Mouse (Mus musculus): ENCODE measurements around the gene Abcc9. TPM values are rescaled to one million over a fixed set of nuclear protein-coding genes. Genes with fewer than 3 reads are reported as not detected.

Gene Abcc9
- polyA plus RNA-seq, 1 experiment from 2014 or later: not detected

DNA sequence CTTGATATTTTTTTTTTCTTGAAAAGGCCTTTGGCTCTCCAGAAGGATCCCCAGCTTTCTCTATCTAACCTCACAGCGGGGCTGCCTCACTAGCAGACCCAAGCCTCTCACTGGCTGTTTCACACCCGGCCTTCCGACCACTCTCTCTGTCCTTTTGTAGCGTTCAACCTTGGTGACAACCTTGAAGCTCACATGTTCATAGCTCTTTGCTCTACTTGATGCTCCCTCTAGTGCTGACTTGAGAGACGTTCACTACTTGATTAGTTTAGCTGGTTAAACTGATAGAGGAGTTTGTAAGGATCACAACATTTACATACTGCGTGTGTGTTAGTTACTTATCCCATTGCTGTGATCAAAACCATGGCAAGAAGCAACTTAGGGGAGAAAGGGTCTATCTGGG lies 18.5 kb upstream of the Abcc9 start:
- H3K4me3 ChIP-seq (ENCODE audit: inconsistent target): no peak overlapping the region
- H3K36me3 ChIP-seq (ENCODE audit: inconsistent target): no peaks in the 10 kb centered on the region
- no peaks in the 10 kb centered on the region for H3K79me2 ChIP-seq (ENCODE audit: inconsistent target)
- no peak overlapping the region for H3K27ac ChIP-seq
- 76% methylated on average over 6 of the region's 6 CpGs for WGBS (ENCODE audit: missing documents)

DNA sequence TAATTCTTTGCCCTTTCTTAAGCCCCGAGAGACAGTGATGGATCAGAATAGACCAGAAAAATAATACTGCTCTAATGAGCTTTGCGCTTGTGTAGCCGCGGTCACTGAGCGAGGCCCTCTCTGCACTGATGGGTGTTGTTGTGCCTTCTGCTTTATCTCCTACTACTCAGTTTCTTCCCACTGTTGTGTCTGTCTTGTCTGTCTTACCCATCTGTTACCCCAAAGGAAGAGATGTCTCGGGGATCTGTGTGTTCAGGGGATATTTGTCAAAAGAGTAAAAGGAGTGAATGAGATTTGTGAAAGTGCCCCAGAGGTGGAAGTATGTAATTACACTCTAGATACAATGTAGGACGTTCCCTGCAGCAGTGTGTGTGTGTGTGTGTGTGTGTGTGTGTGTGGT lies 16.1 kb upstream of the Abcc9 start:
- 90% methylated on average over 7 of the region's 7 CpGs for WGBS (ENCODE audit: missing documents)

DNA sequence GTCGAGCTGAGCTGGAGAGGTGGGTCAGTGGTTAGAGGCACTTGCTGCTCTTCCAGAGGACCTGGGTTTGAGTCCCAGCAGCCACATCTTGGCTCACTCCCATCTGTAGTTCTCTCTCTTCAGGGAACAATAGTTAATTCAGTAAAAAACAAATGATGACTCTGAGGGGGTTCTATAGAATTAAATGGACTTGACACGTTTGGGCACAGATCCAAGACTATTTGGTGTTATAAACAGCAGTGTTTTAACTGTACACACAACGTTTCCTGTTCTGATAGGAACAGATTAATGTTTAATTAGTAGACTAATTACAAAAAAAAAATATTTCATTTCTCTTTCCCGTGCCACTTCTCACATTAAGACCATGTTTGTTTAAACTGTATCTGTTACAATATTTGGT lies 15.1 kb upstream of the Abcc9 start:
- Histone ChIP-seq H3K4me3 (ENCODE audit: inconsistent target) (no peak overlapping the region), H3K27ac (no peak overlapping the region), H3K79me2 (ENCODE audit: inconsistent target) (no peaks in the 10 kb centered on the region), H3K36me3 (ENCODE audit: inconsistent target) (no peaks in the 10 kb centered on the region)
- 88% methylated on average over 4 of the region's 4 CpGs for WGBS (ENCODE audit: missing documents)

More for the DNA sequence above, 16.1 kb upstream of the Abcc9 start:
- Histone ChIP-seq H3K27ac (no peak overlapping the region), H3K4me3 (ENCODE audit: inconsistent target) (no peak overlapping the region), H3K79me2 (ENCODE audit: inconsistent target) (no peaks in the 10 kb centered on the region), H3K36me3 (ENCODE audit: inconsistent target) (no peaks in the 10 kb centered on the region)

- no peak overlapping the region for H3K27ac ChIP-seq
- 81% methylated on average over 8 of the region's 8 CpGs for WGBS (ENCODE audit: missing documents)
- no peaks in the 10 kb centered on the region for H3K36me3 ChIP-seq (ENCODE audit: inconsistent target)
- H3K79me2 ChIP-seq (ENCODE audit: inconsistent target): no peaks in the 10 kb centered on the region
- no peak overlapping the region for H3K4me3 ChIP-seq (ENCODE audit: inconsistent target)
These were observed 12.9 kb upstream of the Abcc9 start for GRCm38 (mm10) chr6:142715026-142715425.

DNA sequence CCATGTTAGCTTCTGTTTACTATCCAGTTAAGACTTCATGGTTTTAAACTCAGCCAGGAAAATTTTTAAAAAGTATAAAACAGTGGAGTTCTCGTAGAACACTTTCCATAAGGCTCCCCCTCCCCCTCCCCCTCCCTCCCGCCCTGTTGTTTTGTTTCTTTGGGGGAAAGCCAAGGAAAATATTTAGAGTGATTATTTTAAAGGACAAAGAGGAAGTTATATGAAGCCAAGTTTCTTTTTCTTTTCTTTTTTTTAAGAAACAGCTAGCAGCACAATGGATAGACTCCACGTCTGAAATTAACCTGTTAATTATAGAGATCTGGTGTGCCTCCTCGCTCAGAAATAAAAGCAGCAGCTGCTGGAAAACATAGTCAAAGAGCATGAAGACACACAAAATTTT lies 9.0 kb upstream of the Abcc9 start:
- WGBS (ENCODE audit: missing documents): 35% methylated on average over 3 of the region's 4 CpGs
- no peak overlapping the region for H3K27ac ChIP-seq
- no peaks in the 10 kb centered on the region for H3K36me3 ChIP-seq (ENCODE audit: inconsistent target)

GRCm38 (mm10) chr6:142710690-142711089 lies 8.6 kb upstream of the Abcc9 start:
- Histone ChIP-seq H3K79me2 (ENCODE audit: inconsistent target) (no peaks in the 10 kb centered on the region), H3K27ac (no peak overlapping the region), H3K4me3 (ENCODE audit: inconsistent target) (no peak overlapping the region), H3K36me3 (ENCODE audit: inconsistent target) (no peaks in the 10 kb centered on the region)
- WGBS (ENCODE audit: missing documents): 97% methylated on average over 6 of the region's 6 CpGs

More for the DNA sequence above, 9.0 kb upstream of the Abcc9 start:
- Histone ChIP-seq H3K79me2 (ENCODE audit: inconsistent target) (no peaks in the 10 kb centered on the region), H3K4me3 (ENCODE audit: inconsistent target) (no peak overlapping the region)

GRCm38 (mm10) chr6:142708369-142708768 lies 6.3 kb upstream of the Abcc9 start:
- no peaks in the 10 kb centered on the region for H3K79me2 ChIP-seq (ENCODE audit: inconsistent target)
- no peak overlapping the region for H3K4me3 ChIP-seq (ENCODE audit: inconsistent target)
- no peaks in the 10 kb centered on the region for H3K36me3 ChIP-seq (ENCODE audit: inconsistent target)
- WGBS (ENCODE audit: missing documents): 66% methylated on average over 6 of the region's 6 CpGs
- H3K27ac ChIP-seq: no peak overlapping the region

DNA sequence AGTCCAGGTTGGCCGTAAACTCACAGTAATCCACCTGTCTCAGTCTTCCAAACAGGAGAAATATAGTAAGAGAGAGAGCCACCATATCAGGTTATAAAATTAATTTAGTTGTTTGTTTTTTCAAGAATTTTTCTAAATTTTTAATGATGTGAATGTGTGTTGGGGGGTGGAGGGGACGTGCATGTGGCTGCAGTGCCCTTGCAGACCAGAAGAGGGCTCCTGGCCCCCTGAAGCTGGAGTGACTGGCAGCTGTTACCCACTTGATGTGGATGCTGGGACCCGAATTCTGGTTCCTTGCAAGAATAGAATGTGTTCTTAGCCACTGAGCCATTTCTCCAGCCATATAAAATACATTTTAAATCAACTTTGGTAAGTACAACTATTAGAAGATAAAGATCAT lies 4.6 kb upstream of the Abcc9 start:
- no peaks in the 10 kb centered on the region for H3K79me2 ChIP-seq (ENCODE audit: inconsistent target)
- H3K27ac ChIP-seq: no peak overlapping the region
- no peaks in the 10 kb centered on the region for H3K36me3 ChIP-seq (ENCODE audit: inconsistent target)
- no peak overlapping the region for H3K4me3 ChIP-seq (ENCODE audit: inconsistent target)
- WGBS (ENCODE audit: missing documents): 82% methylated on average over 3 of the region's 3 CpGs

- H3K79me2 ChIP-seq (ENCODE audit: inconsistent target): no peaks in the 10 kb centered on the region
- H3K27ac ChIP-seq: no peak overlapping the region
- H3K4me3 ChIP-seq (ENCODE audit: inconsistent target): no peak overlapping the region
- WGBS (ENCODE audit: missing documents): 85% methylated on average over 11 of the region's 11 CpGs
- no peaks in the 10 kb centered on the region for H3K36me3 ChIP-seq (ENCODE audit: inconsistent target)
These were observed 1.4 kb upstream of the Abcc9 start for GRCm38 (mm10) chr6:142703441-142703930.

DNA sequence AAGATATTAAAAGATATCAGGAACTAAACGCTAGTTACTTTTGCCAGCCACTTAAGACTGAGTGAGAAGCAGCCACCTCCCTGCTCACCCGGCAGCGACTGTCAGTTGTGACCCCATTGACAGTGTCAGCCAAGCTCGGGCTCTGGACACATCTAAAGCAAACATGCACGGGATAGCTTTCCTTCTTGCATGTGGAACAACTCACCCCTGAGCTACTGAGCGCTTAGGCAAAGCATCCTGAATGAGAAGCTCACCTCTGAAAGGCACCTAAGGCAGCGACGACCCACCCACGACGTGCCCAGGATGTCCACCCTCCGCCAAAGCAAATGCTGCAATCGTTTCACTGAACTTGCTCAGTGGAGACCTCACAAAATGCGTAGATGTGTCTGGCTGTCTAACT lies 954 bp downstream of the Abcc9 start:
- Histone ChIP-seq H3K36me3 (ENCODE audit: inconsistent target) (no peaks in the 10 kb centered on the region), H3K4me3 (ENCODE audit: inconsistent target) (no peak overlapping the region), H3K79me2 (ENCODE audit: inconsistent target) (no peaks in the 10 kb centered on the region), H3K27ac (no peak overlapping the region)
- 89% methylated on average over 13 of the region's 13 CpGs for WGBS (ENCODE audit: missing documents)

- H3K79me2 ChIP-seq (ENCODE audit: inconsistent target): no peaks in the 10 kb centered on the region
- H3K4me3 ChIP-seq (ENCODE audit: inconsistent target): no peak overlapping the region
- 96% methylated on average over 8 of the region's 8 CpGs for WGBS (ENCODE audit: missing documents)
- H3K27ac ChIP-seq: no peak overlapping the region
- H3K36me3 ChIP-seq (ENCODE audit: inconsistent target): no peaks in the 10 kb centered on the region
These were observed 1.4 kb downstream of the Abcc9 start for GRCm38 (mm10) chr6:142700753-142701152.

GRCm38 (mm10) chr6:142692085-142692484 lies 10.0 kb downstream of the Abcc9 start:
- 88% methylated on average over 5 of the region's 5 CpGs for WGBS (ENCODE audit: missing documents)
- no peak overlapping the region for H3K27ac ChIP-seq
- no peaks in the 10 kb centered on the region for H3K36me3 ChIP-seq (ENCODE audit: inconsistent target)
- no peak overlapping the region for H3K4me3 ChIP-seq (ENCODE audit: inconsistent target)
- H3K79me2 ChIP-seq (ENCODE audit: inconsistent target): no peaks in the 10 kb centered on the region

DNA sequence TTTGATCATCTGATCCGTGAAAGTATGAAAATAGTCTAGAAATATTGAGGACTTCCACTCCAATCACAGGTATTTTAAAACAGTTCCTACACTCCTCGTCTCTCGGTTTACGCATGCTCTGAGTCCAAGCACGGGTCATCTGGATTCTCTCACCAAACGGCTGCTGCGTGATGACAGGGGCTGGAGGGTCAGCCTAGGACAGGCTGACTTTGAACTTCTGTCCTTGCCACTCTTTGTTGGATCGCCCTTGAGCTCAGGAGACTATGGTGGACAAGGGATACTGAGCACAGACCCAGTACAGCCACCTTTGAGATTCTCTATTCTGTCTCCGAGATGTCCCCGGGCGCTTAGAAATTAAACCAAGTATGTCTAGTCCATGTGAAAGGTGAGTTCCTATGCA lies 12.4 kb downstream of the Abcc9 start:
- Histone ChIP-seq H3K36me3 (ENCODE audit: inconsistent target) (no peaks in the 10 kb centered on the region), H3K79me2 (ENCODE audit: inconsistent target) (no peaks in the 10 kb centered on the region), H3K27ac (no peak overlapping the region), H3K4me3 (ENCODE audit: inconsistent target) (no peak overlapping the region)
- WGBS (ENCODE audit: missing documents): 89% methylated on average over 11 of the region's 11 CpGs

GRCm38 (mm10) chr6:142682985-142683691 lies 19.0 kb downstream of the Abcc9 start:
- 91% methylated on average over 7 of the region's 7 CpGs for WGBS (ENCODE audit: missing documents)
- no peaks in the 10 kb centered on the region for H3K79me2 ChIP-seq (ENCODE audit: inconsistent target)
- H3K36me3 ChIP-seq (ENCODE audit: inconsistent target): no peaks in the 10 kb centered on the region
- H3K27ac ChIP-seq: no peak overlapping the region
- no peak overlapping the region for H3K4me3 ChIP-seq (ENCODE audit: inconsistent target)

- no peak overlapping the region for H3K4me3 ChIP-seq (ENCODE audit: inconsistent target)
- WGBS (ENCODE audit: missing documents): 93% methylated on average over 2 of the region's 2 CpGs
- no peak overlapping the region for H3K27ac ChIP-seq
These were observed 32.1 kb downstream of the Abcc9 start for GRCm38 (mm10) chr6:142670021-142670420.

DNA sequence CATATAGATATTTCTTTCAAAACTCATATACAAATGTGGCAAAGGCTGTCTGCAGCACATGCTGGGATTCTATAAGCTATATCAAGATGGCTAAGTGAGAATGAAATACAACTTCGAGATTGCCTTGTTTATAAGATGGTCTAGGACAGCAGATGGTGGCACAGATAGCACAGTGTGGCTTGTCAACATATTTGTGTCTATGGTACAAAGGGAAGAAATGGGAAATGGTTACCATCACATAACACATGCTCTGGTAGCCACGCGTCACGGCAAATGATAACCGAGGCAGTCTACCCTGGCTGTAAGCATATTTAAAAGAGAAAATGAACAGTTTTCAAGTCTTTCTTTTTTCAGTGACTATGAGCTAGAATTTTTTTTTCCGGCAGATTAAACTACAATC lies 32.8 kb downstream of the Abcc9 start:
- Histone ChIP-seq H3K36me3 (ENCODE audit: inconsistent target) (no peaks in the 10 kb centered on the region), H3K4me3 (ENCODE audit: inconsistent target) (no peak overlapping the region), H3K27ac (no peak overlapping the region), H3K79me2 (ENCODE audit: inconsistent target) (no peaks in the 10 kb centered on the region)
- WGBS (ENCODE audit: missing documents): 94% methylated on average over 6 of the region's 6 CpGs

More at GRCm38 (mm10) chr6:142670021-142670420, 32.1 kb downstream of the Abcc9 start:
- Histone ChIP-seq H3K36me3 (ENCODE audit: inconsistent target) (no peaks in the 10 kb centered on the region), H3K79me2 (ENCODE audit: inconsistent target) (no peaks in the 10 kb centered on the region)

Measured in macrophage (primary cell).